Mouse (Mus musculus) lung, postnatal 4 days (tissue): ENCODE data around the gene Hist1h2ao.
"Not testable (repeated sequence)": the region's sequence is repeated elsewhere in the genome, so short reads cannot be mapped to it uniquely, and the experiment has no call there.

Experiments
- DNase-seq, 2 experiments: peaks; one replicate each; pipeline ENCODE4 v3.0.0; 2021

Gene Hist1h2ao

DNA sequence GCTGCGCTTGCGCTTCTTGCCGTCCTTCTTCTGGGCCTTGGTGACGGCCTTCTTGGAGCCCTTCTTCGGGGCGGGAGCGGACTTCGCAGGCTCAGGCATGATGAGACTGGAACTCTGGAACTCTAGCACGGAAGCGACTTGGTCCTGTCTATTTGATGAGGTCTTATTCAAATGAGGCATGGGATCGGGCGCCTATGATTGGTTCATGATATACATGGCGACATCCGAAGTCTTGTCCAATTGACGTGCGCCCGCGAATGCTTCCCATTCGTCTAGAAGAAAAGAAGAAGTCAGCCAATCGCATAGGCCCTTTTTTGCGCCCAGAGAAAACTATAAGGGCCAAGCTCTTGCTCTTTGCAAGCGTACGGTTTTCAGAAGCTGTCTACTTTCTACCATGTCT is at the start of gene Hist1h2ao, which contains the start of gene Hist1h2bq:
Hist1h2ao (plus strand) TSS at position 393 of the 400 bp plus-strand sequence.
Hist1h2bq (minus strand) TSS at position 125 of the 400 bp plus-strand sequence.
- DNase-seq: not testable (repeated sequence)

DNA sequence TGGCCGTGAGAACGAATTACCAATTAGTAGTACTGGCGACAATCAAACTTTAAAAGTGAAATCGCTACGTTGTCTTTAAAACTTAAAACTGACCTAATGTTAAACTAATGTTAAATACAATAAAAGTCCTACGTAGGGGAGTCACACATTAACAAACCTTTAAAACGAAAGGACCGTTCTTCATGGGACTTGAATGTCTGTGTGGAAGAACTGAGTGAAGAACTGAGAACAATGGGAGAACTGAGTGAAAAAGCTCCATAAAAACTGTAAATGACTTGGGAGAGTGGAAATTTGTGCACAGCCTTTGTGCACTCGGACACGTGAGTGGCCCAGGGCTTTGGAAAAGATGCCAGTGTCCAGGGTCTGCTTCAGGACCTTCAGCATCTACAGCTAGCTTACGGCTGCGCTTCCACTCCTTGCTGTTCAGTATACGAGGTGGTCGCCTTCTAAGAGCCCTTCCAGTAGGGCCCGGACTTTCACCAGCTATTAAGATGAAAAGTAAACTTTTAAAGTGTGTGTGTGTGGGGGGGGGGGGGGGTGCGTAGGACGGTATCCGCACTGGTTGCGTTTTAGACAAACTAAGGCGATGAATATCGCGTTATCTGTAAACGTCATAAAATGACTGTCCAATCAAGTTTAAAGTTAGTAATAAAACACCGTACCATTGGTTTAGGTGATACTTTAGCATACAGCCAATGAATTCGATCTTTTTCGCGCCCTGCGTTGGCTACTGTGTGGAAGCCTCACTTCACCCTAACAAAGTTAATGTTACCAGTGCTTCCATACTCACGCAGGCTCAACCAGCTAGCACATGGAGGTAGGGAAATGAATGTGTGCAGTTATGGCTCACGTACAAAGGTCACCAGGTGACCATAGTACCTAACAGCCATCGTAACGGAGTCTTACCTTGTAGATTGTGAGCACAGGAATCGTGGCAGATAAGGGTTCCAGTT is 31.2 kb upstream of the Hist1h2ao start:
- peak; percentile 62 to 75 for DNase-seq

DNA sequence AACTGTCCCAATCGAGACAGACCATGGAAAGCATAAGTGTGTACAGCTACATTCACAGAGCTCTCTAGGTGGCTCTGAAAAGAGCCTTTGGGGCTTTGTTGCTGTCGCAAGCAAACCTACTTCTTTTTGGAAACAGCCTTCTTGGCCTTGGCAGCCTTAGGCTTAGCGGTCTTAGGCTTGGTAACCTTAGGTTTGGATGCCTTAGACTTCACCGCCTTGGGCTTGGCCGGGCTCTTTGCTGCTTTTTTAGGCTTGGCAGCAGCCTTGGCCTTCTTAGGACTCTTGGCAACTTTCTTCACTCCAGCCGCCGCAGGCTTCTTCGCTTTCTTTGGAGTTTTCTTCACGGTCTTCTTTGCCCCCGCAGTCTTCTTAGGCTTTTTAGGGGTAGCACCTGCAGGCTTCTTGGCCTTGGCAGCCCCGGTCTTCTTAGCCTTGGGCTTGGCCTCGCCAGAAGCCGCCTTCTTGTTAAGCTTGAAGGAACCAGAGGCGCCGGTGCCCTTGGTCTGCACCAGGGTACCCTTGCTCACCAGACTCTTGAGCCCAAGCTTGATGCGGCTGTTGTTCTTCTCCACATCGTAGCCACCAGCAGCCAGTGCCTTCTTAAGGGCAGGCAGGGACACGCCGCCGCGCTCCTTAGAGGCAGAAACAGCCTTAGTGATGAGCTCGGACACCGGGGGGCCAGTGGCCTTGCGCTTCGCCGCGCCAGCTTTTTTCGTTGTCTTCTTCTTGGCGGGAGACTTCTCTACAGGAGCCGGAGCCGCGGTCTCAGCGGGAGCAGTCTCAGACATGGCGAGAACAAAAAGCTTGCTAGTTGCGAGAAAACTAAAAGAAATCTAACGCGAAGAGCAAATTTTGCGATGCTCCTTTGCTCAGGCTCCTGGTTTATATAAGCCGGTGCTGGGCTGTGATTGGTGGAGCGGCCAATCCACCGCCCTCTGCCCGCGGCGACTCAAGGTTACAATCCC is 30.2 kb upstream of the Hist1h2ao start, which contains the start of gene Hist1h1b:
Hist1h1b (minus strand) TSS at position 859 of the 965 bp plus-strand sequence.
- DNase-seq: peak; percentile 69 to 70

DNA sequence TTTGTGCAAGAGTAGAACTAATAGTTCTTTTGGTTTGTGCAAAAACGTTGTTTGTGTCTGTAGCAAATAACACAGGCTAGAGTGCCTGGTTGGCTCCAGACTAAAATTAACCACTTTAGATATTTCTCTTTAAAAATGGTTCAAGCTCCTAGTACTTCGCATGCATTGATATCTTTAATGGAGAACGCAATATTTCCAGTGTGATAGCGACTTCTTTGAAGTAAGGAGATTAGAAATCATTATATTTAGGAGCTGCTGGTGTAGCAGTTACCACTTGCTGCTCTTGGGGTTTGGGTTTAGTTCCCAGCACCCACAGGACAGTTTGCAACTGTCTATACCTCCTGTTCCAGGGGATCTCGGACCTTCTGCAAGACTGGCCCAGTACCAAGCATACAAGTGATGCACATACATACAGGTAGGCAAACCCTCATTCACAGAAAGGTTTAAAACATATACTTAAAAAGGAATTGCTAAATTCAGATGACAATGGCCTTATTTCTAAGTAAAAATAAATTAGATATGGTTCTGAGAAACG is 29.2 kb upstream of the Hist1h2ao start:
- DNase-seq: no peak

DNA sequence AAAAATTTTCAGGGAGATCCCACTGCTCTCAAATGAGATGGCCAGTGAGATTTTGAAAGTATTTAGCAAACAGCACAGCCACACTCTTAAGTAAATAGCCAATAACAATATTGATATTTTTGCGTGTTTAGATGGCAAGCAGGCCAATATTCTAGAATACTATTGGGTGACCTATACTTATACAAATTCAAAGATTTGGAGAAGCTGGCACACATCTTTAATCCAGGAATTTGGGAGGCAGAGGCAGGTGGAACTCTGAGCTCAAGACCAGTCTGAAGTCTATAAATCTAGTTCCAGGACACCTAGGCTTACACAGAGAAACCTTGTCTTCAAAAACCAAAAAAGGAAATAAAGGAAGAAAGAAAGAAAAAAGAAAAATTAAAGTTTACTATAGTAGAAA is 28.6 kb upstream of the Hist1h2ao start:
- DNase-seq: no peak

DNA sequence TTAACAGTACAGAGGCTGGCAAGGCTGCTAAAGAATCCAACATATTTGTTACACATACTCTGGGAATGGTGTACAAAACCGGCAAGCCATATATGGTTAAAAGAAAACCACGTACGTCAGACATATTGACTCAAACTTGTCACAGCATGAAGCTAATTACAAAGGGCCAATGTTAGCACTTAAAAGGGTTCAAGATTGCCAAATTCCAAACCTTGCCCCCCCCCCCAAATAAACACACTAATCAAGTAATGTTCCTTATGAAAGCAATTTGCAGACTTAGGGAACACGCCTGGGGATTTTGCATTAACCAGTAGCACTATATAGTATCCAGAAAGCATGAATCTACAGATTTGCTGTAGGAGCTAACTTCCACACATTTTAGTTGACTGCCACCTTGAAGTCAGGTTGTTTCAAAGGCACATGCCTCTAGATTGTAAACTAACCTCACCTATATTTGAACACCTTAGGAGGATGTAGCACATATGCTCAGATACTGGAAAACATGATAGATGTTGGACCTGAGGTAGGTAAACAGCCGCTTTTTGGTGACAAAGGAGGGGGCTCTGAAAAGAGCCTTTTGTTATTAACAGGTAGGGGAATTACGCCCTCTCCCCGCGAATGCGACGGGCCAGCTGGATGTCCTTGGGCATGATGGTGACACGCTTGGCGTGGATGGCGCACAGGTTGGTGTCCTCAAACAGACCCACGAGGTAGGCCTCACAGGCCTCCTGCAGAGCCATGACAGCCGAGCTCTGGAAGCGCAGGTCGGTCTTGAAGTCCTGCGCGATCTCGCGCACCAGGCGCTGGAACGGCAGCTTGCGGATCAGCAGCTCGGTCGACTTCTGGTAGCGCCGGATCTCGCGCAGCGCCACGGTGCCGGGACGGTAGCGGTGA is 27.7 kb upstream of the Hist1h2ao start:
- peak; percentile 23 to 24 for DNase-seq

DNA sequence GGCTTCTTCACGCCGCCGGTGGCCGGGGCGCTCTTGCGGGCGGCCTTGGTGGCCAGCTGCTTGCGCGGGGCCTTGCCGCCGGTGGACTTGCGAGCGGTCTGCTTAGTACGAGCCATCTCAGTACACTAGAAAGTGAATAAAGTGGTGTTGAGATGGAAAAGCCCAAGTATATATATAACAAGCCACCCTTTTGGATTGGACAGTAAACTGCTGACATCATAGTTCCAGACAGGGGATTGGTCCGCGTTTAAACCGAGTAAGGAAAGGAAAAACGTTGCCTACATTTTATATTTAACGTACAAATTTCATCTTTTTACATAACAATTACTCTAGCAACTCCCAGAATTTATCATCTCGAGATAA is 27.0 kb upstream of the Hist1h2ao start, which contains the start of gene Hist1h3i:
Hist1h3i (minus strand) TSS at position 116 of the 363 bp plus-strand sequence.
- peak; percentile 54 to 62 for DNase-seq

DNA sequence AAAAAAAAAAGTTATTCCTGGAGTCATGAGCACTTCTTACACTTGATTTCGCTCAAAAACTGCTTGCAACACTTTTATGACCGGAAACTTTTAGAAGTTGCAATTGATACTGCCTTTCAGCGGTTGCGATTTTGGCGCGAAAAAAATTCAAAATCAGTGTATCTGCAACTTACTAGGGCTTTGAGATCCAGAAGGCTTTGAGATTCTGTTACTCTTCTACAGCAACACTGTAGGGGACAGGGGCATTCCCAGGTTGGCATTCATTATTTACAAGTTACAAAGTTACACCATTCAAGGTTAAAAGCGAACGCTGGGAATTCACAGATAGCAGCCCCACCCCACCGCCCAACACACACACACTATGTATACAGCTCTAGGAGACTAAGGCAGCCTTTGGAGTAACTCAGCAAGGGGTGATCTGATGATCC is 26.5 kb upstream of the Hist1h2ao start:
- peak in 1 of 2 experiments; percentile 20 for DNase-seq

DNA sequence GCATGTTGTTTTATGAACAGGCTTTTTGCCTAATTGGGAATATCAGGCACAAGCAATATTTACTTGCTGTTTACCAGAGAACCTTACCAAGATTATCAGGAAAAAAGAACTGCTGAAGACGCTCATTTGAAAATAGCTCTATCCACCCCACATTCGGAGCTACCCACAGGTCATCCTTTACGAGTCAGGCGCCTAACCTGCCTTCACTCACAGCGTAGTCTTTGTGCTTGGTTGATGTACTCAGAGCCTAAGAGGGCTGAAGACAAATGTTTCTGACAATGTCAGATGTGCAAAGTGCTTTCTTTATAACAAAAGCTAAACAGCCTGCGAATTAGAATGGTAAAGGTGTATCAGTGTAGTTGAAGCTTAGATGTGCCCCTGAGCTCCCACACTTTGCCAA is 26.0 kb upstream of the Hist1h2ao start:
- DNase-seq: no peak

DNA sequence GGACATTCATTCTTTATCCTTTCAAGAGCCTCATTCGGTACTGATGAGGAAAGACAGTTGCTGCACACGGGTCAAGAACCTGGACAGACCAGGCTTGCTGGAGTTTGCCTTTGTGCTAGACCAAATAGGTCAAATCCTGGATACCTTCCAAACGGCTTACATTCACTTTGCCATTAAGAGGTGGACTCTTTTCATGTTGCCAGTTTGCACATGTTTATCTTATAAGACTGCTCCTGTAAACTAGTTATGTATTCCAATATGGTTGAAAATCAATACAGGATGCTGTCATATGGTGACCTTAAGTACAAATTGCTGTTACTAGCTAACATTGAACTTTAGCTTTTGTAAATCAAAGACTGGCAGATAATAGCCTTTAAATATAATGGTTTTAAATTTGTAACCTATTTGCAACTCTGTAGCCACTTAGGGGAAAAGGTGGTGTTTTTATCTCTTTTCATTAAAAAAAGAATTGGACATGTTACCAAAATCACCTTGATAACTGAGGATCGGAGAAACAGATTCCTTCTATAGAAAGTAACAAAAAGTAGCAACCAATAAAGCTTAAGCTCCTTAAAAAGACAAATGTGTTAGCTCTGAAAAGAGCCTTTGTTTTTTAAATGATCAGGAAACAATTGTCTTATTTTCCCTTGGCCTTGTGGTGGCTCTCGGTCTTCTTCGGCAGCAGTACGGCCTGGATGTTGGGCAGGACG is 23.9 kb upstream of the Hist1h2ao start:
- DNase-seq: no peak

DNA sequence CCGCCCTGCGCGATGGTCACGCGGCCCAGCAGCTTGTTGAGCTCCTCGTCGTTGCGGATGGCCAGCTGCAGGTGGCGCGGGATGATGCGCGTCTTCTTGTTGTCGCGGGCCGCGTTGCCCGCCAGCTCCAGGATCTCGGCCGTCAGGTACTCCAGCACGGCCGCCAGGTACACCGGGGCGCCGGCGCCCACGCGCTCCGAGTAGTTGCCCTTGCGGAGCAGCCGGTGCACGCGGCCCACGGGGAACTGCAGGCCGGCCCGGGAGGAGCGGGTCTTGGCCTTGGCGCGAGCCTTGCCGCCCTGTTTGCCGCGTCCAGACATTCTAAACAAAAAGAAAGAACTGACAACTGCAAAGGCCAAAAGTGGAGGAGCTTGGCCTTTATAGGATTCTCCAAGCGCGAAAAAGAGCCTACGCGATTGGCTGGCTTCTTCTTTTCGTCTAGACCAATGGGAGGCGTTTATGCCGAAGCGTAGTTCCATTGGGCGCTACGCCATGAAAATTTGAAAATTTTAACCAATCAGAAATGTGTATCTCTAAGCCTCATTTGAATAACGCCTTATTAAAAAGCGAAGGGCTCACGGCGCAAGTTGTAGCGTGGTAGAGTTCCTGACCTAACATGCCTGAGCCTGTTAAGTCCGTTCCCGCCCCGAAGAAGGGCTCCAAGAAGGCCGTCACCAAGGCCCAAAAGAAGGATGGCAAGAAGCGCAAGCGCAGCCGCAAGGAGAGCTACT is 23.2 kb upstream of the Hist1h2ao start, which contains the start of the genes Hist1h2an and Hist1h2bp:
Hist1h2an (minus strand) TSS at position 320 of the 731 bp plus-strand sequence.
Hist1h2bp (plus strand) TSS at position 563 of the 731 bp plus-strand sequence.
- DNase-seq: peak; percentile 90

DNA sequence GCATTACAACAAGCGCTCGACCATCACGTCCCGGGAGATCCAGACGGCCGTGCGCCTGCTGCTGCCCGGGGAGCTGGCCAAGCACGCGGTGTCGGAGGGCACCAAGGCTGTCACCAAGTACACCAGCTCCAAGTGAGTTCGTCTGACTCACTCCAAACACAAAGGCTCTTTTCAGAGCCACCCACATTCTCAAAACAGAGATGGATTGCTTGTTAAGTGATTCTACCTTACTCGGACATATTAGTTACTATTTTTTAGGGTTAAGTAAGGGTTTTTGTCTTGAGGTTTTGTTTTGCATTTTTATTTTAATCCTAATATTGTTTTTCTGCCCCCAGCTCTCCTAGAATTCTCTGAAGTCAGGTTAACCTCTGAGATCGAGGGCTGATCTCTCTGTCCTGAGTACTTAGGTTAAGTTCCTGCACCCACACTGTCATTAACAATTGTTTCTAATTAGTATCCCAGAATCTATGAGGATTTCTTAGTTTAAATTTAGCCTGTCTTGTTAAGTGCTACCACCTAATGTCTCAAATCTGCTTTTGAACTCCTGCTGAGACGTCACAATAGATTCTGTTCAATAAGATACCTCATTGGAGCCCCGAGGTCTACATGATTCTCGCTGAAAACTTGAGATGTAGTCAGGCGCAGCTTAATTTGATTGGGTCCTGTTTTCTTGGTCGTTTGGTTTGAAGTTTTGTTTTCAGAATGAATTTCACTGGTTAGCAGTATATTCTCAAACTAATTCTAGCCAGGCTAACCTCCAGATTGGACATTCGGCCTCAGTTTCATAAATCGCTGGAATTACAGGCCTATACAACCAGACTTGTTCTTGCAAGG is 22.3 kb upstream of the Hist1h2ao start:
- DNase-seq: no peak

DNA sequence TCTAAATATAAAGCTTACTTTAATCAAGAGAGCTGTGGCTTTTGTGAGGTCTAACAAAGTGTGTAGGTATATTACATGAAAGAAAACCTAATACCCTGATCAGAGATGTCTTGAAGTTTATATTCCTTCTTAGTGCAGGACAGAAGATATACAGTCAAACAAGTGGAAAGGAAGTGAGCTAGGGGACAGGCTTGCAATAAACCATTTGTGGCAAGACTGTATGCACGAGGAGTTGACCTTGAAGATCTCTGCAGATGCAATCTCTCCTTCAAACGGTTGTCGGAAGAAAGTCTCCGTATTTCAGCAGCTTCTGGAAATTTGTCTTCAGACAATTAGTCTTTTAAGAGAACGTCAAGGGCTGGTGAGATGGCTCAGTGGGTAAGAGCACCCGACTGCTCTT is 20.3 kb upstream of the Hist1h2ao start:
- DNase-seq: no peak

DNA sequence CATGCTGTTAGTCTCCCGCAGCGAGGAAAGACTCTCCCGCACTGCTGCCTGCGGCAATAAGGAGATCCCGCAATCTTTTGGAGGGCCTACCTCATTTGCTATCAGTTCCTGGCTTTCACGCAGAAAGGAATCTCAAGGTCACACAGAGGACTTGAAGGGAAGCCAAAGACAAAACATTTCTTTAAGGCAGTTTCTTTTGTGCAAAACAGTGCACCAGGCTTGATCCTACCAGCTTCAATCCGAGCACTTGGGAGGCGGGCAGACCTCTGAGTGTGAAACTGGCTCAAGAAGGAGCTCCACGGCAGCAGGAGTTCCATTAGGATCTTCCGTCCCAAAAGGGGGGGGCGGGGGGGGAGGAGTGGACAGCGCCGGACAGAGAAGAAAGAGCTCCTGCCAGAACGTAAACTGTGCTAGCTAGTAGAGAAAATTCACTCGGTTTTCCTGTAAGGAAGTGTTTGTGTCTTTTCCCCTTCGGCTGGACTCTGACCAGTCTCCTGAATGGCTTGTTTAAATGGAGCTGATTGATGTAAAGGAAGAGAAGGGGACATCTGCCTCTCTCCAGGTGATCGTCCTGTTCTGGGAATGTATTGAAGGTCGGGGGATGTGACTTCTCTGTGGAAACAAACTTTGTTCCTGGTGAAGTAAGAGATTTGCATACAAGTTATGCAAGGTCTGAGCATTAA is 19.5 kb upstream of the Hist1h2ao start:
- no peak for DNase-seq

DNA sequence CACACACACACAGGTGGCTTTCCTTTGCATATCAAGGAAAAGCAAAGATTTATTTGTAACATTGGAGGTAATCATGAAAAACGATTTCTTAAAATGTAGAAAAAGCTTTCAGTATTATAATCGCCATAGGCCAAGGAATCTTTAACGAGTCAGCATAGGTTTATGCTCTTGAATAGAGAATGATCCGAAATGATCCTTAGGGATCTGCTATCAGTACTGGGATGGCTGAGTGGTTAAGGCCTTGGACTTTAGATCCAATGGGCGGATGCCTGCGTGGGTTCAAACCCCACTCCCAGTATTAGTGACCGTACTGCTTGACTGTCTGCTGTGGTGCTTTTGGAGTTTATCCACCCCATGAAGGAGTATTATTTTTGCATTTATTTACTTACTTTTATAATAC is 14.7 kb upstream of the Hist1h2ao start:
- DNase-seq: no peak

DNA sequence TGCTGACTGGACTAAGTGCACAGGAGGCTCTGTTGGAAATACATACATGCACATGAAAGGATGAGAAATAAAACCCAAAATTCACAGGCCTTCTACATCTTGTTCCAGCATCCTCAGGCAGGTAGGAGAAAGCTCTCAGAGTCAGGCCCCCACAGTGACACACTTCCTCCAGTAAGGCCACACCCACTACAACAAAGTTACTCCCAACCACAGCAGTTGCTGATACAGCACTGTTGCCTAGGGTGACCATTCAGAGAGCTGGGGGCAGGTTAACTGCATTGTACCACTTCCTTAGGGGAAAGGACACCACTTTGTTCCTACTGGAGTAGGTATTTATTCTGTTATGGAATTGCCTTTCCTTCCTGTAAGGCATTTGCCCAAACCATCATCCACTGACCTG is 13.1 kb upstream of the Hist1h2ao start:
- not testable (repeated sequence) for DNase-seq

DNA sequence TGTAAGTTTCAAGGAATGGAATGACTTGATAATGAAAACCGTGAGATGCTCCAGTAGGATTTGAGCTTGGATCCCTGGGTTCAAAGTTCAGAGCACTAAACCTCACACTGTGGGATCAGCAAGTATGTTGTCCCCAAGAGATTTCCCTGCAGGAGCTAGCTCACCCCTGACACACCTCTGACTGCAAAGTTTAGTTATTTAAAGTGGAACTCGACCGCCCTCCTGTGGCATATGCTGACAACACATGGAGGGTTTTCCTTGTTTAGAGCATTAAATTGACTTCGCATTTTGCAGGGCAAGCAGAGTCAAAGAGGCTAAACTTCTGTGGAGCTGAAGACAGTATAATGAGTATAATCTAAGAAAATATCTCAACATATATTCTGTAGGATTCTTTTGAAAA is 7.2 kb upstream of the Hist1h2ao start:
- DNase-seq: not testable (repeated sequence)

DNA sequence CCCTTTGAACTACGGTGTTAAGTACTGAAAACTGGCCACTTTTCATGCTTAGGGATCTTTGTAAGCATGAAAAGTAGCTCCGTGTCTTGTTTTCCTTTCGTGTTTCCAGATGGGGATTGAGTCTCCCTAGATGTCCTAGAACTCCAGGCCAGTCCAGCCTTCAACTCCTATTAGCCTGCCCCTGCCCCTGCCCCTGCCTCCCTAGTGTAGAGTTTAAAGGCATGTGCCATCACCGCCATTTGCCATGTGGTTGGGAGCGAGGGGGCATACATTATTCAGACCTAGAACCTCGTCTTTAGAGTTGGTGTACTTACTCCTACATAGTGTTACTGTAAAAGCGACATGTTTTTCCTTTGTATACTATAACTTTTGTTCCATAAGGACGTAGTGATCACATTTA is 809 bp downstream of the Hist1h2ao start:
- DNase-seq: not testable (repeated sequence)
